Mouse (Mus musculus): ENCODE results near the gene Glt6d1. TPM values are rescaled to one million over a fixed set of nuclear protein-coding genes. Genes with fewer than 3 reads are reported as not detected.

Gene Glt6d1
- polyA plus RNA-seq, 1 experiment = not detected

DNA sequence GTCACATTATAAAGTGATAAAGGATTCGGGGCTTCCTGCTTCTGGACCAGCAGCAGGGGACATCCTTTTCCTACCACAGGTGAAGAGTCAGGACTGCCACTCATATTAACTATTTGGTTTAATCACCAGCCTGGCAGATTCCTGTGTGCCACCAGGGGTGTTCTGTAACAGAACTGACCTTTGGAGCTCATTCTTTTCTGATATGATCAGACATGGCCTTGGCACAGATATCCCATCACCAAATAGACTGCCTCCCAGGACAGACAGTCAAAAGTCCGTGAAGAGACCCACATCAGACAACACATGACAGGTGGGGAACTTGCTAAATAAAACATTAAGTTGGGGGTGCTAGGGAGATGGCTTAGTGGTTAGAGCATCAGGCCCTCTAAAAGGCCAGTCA lies 3.9 kb downstream of the Glt6d1 start:
- WGBS = 49% methylated on average over 2 of the region's 2 CpGs

DNA sequence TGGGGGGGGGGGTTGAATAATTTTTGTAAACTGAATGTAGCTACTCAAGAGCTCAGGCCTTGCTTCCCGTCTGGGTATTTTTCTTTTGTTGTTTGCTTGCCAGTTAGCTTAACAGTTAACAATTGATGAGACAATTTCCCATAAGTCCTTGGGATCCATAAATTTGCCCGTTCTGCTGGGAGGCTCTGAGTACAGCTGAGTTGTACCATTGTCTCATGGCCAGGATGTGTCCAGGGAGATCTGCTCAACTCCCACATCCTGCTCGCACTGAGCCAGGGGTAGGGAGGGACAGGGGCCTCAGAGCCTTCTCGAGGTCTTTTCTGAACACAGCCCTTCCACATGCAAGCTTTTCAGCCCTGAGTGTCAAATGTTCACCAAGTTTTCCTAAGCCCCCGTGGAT lies 17.6 kb downstream of the Glt6d1 start:
- no peak for DNase-seq (ENCODE audit: low read depth, low spot score)
- WGBS = 39% methylated on average over 5 of the region's 5 CpGs

More for the DNA sequence above, 3.9 kb downstream of the Glt6d1 start:
- DNase-seq (ENCODE audit: low read depth, low spot score) = no peak

DNA sequence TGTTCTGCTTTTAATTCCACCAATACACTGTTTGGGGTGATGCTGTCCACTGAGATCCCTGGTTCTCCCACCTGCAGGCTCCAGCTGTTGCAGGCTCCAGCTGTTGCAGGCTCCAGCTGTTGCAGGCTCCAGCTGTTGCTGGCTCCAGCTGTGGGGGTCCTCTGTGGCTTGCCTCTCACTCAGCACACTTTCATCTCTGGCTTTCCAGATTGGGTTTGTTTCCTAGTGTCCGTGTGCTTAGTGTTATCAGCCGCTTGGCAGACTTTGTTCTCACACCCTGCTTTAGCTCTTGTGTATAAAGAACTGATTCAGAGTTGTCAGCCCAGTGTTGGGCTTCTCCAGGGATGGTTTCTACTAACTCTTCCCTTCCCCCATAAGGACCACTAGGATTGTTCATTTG lies 18.0 kb downstream of the Glt6d1 start:
- DNase-seq (ENCODE audit: low read depth, low spot score) = no peak
- WGBS = 30% methylated on average over 2 of the region's 2 CpGs

DNA sequence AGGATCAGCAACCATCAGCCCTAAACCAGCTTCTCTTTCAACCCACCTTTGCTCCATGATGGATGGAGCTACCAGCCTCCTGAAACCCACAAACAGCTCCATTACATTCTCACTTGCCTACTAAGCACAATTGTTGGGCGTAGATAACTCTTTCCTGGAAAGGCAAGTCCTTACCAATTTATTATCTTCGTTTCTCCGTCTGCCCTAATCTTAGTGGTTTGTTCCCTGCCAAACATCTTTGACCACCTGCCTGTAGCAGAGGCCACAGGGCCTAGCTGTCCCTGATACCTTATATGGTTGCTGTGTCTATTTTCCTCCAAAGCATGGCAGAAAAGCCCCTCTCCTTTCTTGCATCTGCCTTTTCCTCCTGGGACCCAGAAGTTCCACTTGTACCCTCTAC lies 26.6 kb downstream of the Glt6d1 start:
- 71% methylated on average over 3 of the region's 3 CpGs for WGBS
- DNase-seq (ENCODE audit: low read depth, low spot score) = no peak

DNA sequence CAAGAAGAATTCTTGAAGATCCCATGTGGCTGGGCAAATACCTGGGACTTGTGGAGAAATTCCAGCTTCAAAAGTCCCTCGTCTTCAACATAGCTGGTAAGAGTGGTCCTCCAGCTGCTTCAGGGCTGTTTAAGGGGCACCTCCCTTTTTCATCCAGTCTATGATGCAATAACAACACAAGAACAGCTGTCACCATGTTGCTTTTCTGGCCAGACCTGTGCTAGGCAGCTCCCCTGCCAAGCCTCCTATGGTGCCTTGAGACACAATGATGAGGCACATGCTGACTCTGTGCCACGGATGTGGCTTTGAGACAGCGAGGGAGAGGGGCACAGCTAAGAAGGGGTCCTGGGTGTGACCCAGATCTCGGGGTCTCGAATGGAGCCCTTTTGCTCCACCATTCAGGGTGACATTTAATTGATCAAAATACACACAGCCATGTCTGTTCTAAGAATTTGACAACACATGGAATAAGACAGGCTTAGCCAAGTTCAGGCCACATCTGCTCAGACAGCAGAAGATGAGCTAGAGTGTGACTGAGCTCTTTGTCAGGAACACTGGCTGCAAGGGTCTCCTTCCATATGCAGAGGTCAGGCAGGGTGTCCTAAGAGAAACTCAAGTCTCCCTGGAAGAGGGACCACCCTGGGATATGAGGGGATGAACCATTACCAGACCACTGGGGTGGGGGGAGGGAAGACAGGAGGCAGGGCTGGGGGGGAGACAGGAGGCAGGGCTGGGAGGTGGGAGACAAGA lies 29.9 kb downstream of the Glt6d1 start:
- no peak for DNase-seq (ENCODE audit: low read depth, low spot score)
- WGBS = 62% methylated on average over 5 of the region's 5 CpGs

DNA sequence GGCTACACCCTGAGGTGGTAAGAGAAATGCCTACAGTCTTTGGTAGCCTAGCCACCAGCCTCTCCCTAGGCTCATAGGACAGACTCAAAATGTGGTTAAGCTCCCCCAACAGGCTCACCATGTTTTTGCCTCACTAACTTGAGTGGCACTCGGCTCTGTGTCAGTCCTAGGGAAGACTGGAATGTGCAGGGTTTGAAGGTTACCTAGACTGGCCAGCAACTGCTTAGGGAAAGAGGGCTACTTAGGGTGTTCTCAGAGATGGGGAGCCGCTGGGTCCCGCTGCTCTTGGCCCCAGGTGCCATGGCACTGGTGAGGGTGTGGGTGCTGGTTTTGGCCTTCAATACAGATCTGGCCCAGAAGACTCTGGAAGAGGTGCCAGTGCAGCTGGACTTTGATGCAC lies 33.7 kb downstream of the Glt6d1 start, which contains the start of gene Gm13539:
Gm13539 (plus strand) TSS at position 301 of the 400 bp plus-strand sequence.
- whole genome bisulfite sequencing = 83% methylated on average over 3 of the region's 3 CpGs
- DNase-seq (ENCODE audit: low read depth, low spot score) = no peak

DNA sequence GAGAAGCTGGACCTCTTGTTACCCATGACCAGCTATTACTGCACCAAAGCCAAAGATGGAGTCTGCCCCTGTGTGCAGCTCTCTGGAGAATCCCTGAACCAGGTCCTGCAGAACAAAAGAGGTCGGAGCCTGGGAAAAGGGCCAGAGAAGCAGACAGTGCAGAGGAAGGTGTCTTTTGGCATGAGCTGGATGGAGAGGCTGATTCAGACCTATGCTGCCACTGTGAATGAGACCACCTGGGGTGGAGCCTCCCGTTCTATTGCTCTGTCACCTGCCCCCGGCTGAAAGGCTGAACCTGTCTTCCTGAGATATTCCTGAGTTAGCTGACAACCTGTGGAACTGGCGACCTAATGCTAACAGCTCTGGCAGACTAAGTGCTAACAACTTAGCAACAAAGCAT lies 34.7 kb downstream of the Glt6d1 start:
- DNase-seq (ENCODE audit: low read depth, low spot score) = no peak
- WGBS = 22% methylated on average over 4 of the region's 4 CpGs

DNA sequence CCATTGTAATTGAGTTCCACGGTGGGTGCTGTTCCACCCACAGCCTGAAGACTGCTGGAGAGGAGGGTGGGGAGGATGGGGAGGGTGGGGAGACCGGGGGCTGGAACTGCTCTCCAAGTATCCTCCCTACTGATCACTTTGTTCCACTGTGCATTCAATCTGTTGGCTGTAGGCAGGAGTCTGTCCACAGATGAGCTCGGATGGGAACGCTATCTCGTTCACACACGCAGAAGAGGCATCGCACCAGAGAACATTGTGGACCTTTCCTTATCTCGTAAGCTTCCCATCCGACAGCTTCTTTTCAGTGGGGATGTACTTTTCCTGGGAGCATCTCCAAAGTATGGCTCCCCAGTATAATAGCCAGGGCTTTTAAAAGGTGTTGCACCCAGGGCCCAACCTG lies 36.6 kb downstream of the Glt6d1 start:
- WGBS = 84% methylated on average over 9 of the region's 9 CpGs
- DNase-seq (ENCODE audit: low read depth, low spot score) = no peak

DNA sequence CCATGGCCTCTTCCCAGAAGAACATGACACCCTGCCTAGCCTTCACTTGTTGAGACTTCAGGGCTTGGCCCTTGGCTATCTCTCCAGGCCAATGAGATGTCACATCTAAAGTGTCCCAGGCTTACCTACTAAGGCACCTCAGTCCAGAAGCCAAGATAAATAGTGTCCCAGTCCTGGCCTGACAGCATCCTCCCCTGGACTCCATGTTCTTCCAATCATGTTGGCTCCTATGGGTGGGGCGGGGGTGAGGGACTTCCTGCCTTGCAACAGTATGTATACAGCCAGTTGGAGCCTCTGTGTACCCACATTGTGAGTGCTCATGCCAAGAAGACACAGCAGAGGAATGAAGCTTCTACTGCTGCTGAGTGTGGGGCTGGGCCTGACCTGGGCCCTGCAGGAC lies 38.9 kb downstream of the Glt6d1 start, which contains the start of gene Lcn11:
Lcn11 (plus strand) TSS at position 301 of the 400 bp plus-strand sequence.
- DNase-seq (ENCODE audit: low read depth, low spot score) = no peak
- WGBS = 79% methylated on average over 1 of the region's 1 CpGs

DNA sequence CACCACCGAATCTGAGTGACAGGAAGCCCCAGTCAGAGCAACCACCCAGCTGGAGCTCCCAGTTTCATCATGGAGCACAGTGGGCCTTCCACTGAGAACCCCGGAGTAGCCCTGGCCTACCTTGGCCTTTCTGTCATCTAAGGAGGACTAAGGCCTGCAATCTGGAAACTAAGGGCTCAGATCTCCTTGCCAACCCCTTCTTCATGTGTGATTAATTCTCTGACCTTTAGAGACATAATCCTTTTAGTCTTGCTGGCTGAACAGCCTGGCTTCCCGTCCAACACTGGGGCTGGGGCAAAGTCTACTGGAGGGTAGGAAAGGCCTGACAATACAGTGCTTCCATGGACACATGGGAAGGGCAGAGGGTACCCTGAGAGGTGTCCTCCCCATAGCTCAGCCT lies 39.7 kb downstream of the Glt6d1 start:
- 61% methylated on average over 3 of the region's 3 CpGs for WGBS
- no peak for DNase-seq (ENCODE audit: low read depth, low spot score)

DNA sequence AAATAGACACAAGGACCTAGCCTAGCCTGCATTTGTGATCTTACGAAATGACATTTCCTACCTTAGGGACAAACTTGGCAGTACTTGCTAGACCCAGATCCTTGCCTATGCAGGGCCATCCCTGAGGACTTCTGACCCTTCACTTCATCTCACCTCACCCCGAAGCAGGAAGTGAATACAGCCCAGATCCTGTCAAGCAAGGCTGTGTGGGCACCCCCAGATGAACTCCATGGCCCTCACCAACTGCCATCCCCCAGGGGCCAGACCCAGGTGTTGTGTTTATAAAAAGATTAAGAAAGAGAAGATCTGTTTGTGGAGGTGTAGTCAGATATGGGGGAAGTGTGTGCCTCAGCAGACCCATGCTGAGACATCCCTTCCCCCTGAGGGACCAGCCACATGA lies 41.0 kb downstream of the Glt6d1 start:
- no peak for DNase-seq (ENCODE audit: low read depth, low spot score)
- 74% methylated on average over 2 of the region's 2 CpGs for WGBS

DNA sequence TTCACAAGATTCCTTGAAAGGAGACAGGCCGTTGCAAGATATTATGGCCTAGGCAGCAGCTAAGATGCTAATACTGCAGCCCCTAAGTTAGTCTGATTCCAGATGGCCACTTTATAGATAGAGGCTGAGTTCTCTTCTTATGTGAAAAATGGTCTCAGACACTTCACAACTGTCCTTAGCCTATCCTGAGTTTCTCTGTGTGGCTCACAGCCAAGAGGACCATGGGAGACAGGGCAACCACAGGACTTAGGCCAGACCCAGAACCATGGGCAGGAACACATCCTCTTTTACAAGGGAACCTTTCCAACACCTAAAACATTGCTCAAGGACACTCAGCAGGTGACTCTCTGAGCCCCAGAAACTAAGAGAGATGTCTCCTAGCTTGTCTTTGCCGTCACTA lies 42.1 kb downstream of the Glt6d1 start:
- no peak for DNase-seq (ENCODE audit: low read depth, low spot score)
- WGBS = 86% methylated on average over 2 of the region's 2 CpGs

DNA sequence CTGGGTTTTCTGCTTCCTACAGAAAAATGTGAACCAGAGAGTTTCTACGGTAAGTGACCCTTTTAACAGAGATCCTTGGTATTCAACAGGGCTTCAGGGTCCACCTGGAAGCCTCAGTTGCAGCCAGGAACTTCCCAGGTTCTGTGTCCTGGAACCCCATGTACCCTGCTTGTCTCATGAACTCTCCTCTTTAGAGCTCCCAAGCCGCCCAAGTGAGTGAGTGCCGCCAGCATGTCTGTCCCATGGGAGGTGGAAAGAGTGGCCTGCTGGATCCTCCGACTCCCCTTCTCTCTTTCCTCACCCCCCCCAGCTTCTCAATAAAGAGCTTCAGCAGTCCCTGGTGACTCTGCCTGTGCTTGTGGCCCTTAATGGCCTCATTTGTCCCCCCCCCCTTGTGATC lies 47.9 kb downstream of the Glt6d1 start:
- DNase-seq (ENCODE audit: low read depth, low spot score) = no peak
- WGBS = 74% methylated on average over 4 of the region's 4 CpGs

DNA sequence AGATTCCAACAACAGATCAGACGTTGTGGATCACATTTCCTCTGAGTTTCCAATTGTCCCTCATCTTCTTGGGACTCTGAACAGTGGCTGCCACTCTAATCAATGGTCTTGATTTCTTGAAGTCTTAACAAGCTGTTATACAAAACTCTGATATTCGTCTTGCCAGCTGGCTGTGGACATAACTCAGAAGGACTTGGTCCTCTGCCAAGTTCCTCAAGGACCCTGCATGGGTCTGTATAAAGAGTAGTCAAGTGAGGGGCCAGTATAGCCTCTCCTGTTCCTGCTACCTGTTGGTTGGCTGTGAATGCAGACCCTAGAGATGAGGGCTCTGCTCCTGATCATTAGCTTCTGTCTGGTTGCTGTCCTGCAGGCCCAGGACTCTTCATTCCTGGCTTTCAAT lies 50.4 kb downstream of the Glt6d1 start, which contains the start of gene Lcn3:
Lcn3 (plus strand) TSS at position 301 of the 400 bp plus-strand sequence.
- DNase-seq (ENCODE audit: low read depth, low spot score) = no peak
- 28% methylated on average over 2 of the region's 2 CpGs for WGBS

DNA sequence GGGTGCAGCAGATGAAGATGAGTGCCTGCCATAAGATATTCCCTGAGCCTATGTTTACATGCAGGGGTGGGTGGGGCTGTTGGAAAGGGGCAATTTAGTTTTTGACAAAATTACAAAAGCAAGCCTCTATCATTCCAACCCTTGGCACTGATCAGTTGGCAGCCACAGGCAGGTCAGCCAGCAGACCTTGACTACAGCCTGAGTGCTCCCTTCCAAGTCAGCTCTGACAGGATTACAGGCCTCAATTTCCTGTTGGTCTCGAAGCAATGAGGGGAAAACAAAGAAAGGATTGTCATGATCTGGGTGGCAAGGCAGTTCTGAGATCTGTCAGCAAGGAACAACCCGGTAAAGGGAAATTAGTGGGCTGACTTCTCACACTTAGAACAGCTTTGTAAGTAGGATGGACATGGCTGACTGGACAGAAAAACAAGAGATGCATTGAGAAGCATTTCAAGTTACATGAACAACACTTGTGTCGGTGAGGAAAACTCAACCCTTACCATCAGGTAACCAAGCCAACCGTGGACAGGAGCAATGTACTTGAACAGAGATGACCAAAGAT lies 57.5 kb downstream of the Glt6d1 start:
- WGBS = 50% methylated on average over 4 of the region's 4 CpGs
- no peak for DNase-seq (ENCODE audit: low read depth, low spot score)

DNA sequence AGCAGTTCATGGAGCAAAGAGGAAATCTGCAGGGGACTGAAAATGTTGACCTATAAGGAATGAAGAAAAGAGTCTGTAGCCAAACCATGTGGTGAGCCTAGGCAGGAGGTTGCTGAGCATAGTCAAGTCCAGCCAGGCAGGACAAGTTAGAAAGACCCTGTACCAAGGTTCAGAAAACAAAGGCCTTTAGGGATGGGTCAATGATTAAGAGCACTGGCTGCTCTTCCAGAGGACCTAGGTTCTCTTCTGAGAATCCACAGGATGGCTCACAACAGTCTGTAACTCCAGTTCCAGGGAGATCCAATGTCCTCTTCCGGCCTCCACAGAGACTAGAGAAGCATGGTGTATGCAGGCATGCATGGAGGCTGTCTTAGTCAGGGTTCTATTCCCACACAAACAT lies 61.4 kb downstream of the Glt6d1 start:
- no peak for DNase-seq (ENCODE audit: low read depth, low spot score)
- 97% methylated on average over 1 of the region's 1 CpGs for WGBS

Other genes starting within 250 kb of the Glt6d1 start
- 0.97 and 8.1 TPM in 2 replicates for gene Mamdc4, start 241.0 kb downstream of the Glt6d1 start, polyA plus RNA-seq (2012; rRNA removed)
- gene Phpt1, start 240.6 kb downstream of the Glt6d1 start, polyA plus RNA-seq (2012; rRNA removed) = 37.3 and 44.6 TPM in 2 replicates
- 0.43 and 0.69 TPM in 2 replicates for gene Ajm1, start 234.1 kb downstream of the Glt6d1 start, polyA plus RNA-seq (2012; rRNA removed)
- 35.8 and 52.6 TPM in 2 replicates for gene Rabl6, start 207.3 kb downstream of the Glt6d1 start, polyA plus RNA-seq (2012; rRNA removed)
- not detected in 2 replicates for gene Ccdc183, start 198.2 kb downstream of the Glt6d1 start, polyA plus RNA-seq (2012; rRNA removed)
- gene Tmem141, start 193.8 kb downstream of the Glt6d1 start, polyA plus RNA-seq (2012; rRNA removed) = 17.2 and 19.4 TPM in 2 replicates
- gene Fcna, start 187.8 kb downstream of the Glt6d1 start, polyA plus RNA-seq (2012; rRNA removed) = 1.9 TPM in 2 replicates
- 1.4 TPM in 1 of 2 replicates, not detected in the other for gene Lcn8, start 162.7 kb downstream of the Glt6d1 start, polyA plus RNA-seq (2012; rRNA removed)
- 0.74 TPM in 1 of 2 replicates, not detected in the other for gene Lcn5, start 157.9 kb downstream of the Glt6d1 start, polyA plus RNA-seq (2012; rRNA removed)
- gene Lcn6, start 139.1 kb downstream of the Glt6d1 start, polyA plus RNA-seq (2012; rRNA removed) = not detected in 2 replicates
- gene Lcn10, start 133.1 kb downstream of the Glt6d1 start, polyA plus RNA-seq (2012; rRNA removed) = 0.37 TPM in 1 of 2 replicates, not detected in the other
- gene Obp2a, start 115.8 kb downstream of the Glt6d1 start, polyA plus RNA-seq (2012; rRNA removed) = not detected in 2 replicates
- gene Bmyc, start 109.1 kb downstream of the Glt6d1 start, polyA plus RNA-seq (2012; rRNA removed) = 15.6 and 16.1 TPM in 2 replicates
- not detected in 2 replicates for gene Obp2b, start 78.8 kb downstream of the Glt6d1 start, polyA plus RNA-seq (2012; rRNA removed)
- not detected in 2 replicates for gene Lcn3, start 50.3 kb downstream of the Glt6d1 start, polyA plus RNA-seq (2012; rRNA removed)
- gene Lcn11, start 38.8 kb downstream of the Glt6d1 start, polyA plus RNA-seq (2012; rRNA removed) = not detected in 2 replicates
- gene Gm13539, start 33.6 kb downstream of the Glt6d1 start, polyA plus RNA-seq (2012; rRNA removed) = not detected in 2 replicates
- 0.10 and 0.29 TPM in 2 replicates for gene Lcn9, start 7.3 kb upstream of the Glt6d1 start, polyA plus RNA-seq (2012; rRNA removed)
- gene Sohlh1, start 31.4 kb upstream of the Glt6d1 start, polyA plus RNA-seq (2012; rRNA removed) = not detected in 2 replicates
- 1.4 and 2.8 TPM in 2 replicates for gene Kcnt1, start 47.9 kb upstream of the Glt6d1 start, polyA plus RNA-seq (2012; rRNA removed)
- gene Camsap1, start 167.4 kb upstream of the Glt6d1 start, polyA plus RNA-seq (2012; rRNA removed) = 2.1 and 5.1 TPM in 2 replicates
- 43.6 and 51.5 TPM in 2 replicates for gene Ubac1, start 205.9 kb upstream of the Glt6d1 start, polyA plus RNA-seq (2012; rRNA removed)